Mouse (Mus musculus) natural killer cell, adult 2 months (primary cell): ENCODE data around the gene Vav3.
A peak's percentile ranks its signal among the peaks of the same experiment; 100 is the strongest.

Experiments used
- DNase-seq, 2 experiments: peaks; one replicate each; pipeline ENCODE4 v3.0.0; 2022; ENCODE audit warnings: low spot score in 2 of 2

The Vav3 gene

DNA sequence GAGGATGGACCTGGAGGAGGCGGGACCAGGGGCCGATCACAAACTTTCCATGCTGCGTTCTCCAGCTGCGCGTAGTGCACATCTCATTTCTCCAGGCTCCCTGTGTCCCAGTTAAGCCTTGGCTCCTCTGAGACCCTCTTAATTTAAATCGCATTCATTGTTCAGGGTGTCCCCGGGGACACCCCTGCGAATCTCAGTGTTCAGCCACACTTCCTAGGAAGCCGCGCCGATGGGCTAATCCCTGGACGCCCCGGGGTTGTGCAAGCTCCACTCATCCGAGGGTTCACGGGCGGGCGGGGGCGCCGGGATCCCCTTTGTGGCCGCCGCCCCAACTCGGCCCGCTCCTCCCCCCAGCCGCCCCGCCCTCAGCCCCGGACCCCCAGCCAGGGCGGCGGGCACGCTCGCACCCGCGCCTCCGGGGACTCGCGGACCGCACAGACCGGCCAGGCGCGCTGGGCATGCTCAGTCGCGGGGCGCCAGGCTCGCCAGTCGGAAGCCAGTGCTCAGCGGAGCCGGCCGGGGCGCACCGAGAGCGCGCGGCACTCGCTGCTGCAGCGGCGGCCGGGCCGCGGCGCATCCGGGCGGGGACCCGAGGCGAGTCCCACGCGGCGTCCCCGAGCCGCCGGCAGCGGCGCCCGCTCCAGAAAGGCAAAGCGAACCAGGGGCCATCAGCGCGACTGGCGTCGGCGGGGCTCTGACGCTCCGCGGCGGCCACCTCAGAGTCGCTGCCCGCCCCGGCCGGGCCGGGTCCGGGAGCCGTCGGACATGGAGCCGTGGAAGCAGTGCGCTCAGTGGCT is at the start of gene Vav3:
Gene Vav3, plus strand, starts transcription at position 380 of the 797 bp plus-strand sequence.
- DNase-seq, result peak; percentile 32 to 41

DNA sequence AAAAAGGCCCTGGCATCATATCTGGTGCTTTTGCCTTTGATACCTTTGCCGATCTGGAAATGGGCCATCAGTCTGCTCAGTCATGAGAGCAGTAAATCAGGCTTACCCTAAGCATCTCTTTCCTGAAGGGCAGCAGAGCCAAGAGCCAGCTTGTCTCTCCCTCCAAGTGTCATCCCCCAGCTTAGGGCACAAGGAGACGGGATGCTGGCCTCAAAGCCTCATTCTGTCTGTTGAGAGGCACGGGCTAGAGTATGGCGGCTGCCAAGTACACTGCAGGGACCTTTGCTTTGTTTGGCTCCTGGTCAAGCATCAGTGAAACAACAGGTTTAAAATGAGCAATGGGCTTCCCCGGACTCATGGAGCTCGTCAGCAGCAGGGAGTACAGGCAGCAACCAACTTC is 41.6 kb upstream of the Vav3 start:
- no peak for DNase-seq

DNA sequence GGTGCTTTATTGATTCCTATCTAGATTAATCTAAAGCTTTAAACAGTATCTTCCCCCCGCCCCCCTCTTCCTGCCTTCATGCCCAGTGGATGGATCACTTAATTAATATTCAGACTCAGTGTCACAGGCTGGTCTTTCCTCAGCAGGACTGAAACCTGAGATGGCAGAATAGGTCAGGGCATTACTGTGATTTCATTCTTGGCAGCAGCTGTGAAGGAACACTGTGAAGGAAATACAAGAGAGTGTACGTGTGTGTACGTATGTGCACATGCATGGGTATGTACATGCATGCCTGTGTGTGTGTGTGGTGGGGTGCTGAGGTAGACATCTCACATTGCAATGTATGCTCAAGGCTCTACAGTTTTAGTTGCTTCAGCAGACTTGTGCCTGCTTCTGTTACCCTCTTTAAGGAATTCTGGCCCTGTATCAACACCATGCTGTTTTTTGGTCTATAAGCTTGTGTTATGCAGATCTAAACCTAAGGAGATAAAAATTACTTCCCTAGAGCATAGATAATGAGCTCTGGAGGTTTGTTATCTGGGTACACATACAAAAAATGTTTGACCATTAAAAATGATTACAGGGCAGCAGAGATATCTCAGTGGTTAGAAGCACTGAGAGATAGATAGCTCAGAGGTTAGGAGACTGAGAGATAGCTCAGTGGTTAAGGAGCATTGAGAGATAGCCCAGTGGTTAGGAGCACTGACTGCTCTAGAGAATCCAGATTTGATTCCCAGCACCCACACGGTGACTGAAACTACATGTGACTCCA is 41.0 kb upstream of the Vav3 start:
- no peak for DNase-seq

DNA sequence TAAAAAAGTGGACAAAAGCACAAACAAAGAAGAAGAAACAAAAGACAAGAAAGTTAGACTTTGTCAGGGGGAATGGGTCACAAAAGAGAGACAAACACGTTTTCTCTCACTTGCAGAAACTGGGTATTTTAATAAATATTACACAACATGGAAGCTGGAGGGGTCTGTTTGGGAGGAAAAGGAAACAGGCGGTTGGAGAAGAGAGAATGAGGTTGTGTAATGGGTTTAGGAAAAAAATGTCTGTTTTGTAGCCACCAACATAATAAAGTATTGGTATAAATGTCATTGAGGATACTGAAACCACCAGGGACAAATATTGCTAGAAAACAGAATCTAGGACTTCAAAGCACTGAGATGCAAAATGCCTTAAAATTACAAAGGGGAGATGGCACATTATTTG is 38.4 kb upstream of the Vav3 start:
- DNase-seq, result no peak

DNA sequence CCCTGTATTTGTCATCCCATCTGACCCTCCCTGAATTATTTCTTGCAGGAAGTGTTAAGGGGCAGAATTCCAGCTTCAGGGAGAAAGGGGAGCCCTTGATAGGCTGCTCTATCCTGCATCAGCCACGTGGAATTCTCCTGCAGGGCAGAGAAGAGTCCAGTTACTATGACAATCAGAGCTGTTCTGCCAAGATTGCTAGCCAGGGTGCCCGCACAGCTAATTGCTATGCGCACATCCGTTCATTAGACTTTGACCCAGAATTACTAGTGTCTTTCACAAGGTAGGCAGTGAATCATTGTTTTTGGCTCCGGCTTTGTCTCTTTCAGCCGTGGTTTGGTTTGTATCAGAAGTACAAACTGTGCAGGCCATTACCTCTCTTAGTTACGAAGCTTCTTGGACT is 33.0 kb upstream of the Vav3 start:
- no peak for DNase-seq

DNA sequence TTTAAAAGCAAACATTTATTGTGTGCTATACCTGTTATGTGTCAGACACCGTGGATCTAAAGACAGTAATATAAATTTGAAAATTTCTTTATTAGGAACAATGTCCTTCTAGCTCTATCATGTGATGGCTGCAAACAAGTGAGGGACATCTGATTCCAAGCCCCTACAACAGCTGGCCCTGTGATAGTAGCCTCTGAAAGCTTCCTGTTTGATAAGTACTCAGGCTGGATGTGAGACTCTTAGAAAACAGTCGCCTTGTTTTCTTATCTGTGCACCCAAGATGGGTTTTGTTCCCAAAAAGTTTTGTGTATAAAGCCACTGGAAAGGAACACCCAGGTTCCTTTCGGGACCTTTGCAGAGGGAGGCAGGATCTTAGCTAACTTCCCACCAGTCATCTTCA is 32.0 kb upstream of the Vav3 start:
- no peak for DNase-seq

DNA sequence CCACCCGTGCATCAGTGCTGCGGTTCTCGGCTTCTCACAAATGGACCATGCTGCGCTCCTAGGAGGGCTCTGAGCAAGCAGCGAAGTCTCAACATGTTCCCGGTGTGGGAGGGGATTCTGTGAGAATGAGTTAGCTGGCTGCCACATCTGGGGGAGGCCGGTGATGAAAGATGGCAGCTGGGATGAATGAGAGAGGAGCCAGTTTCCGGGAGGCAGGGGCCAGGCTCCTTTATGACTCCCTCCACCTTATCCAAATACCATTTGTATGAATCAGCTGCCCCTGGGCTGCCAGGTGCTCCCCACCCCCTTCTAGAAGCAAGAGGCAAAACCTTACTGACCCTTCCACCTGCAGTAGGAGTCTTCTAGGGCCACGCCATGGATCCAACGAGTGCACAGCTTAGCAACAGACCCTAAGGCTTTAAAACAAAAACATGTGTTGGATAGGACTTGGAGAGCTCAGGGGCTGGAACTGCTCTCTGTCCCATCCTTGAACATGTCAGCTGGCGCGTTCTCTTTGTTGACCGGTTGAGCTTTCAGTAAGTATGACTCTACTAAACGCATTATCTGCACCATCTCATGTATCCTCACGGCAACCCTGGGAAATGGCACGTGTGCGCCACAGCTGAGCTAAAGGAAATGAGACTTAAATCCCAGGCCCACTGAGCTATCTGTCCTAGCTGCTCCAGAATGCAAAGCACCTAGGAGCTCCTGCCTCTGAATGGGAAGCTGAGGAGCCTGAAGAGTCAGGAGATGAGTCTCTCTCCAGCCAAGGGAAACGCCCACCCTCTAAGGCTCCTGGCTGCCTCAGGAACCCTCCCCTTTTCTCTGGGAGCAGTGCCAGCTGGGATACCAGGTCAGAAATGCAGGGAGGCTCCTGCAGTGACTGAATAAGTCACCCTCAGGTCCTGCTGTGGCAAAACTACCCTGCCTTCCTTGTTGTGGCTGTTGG is 30.9 kb upstream of the Vav3 start:
- DNase-seq, result no peak

DNA sequence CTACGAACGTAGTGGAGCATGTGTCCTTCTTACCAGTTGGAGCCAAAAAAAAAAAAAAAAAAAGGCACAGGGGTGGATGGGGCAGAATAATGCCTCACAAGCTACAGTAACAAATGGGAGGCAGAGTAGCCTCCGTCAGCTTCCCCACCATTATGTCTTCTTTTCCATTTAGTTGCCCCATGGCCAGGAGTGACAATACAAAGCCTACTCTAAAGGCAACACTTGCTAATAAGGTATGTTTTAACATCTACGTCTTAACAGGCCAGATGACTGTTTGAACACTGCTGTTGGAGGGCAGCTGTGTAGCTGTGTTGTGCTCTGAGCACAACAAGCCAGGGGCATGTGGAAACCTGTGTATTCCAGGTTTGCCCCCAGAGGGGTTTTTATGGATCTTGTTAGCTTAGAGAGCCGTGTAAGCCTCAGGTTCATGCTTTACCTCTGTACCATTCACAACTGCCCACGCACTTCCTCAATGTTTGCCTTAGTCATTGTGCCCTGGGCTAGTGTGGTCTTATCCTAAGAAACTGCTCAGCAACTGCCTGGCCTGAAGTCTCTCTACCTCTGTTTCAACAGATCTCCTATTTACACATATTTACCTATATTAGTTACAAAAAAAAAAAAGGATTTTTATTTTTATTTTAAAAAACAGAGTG is 29.2 kb upstream of the Vav3 start:
- DNase-seq, result no peak

DNA sequence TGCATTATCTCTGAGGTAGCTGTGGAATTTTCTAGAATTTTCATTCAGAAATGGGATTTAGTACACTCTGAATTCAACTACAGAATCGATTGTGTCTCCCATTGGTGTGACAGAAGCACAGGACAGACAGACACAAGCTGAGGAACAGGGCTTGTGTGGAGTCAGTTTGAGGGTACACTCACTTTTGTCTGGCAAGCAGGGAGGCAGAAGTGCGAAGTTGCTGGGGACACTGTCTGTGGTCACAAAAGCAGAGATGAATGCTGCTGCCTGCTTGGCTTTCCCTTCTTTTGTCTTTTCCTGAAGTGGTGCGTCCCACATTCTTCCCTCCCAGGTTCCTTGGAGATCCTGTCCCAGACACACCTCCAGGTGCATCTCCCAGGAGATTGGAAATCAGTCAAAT is 28.6 kb upstream of the Vav3 start:
- DNase-seq, result no peak

DNA sequence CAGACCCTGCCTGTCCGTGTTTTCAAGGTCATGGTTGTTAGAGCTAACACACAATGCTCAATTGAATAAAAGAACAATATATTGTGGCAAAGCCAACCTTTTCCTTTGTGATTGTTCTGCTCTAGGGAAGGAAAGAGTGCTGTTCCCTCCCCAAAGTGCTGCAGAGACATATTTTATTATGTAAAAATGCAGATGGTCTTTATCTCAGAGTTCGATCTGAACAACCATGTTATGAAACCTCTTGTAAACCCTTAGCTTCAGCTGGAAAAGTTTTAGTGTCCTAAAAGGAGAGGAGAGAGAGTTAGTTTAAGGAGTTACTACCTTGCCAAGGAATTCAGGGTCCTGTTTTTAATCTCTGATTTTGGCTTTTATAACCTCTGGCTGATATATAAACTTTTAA is 27.0 kb upstream of the Vav3 start:
- DNase-seq, result no peak

DNA sequence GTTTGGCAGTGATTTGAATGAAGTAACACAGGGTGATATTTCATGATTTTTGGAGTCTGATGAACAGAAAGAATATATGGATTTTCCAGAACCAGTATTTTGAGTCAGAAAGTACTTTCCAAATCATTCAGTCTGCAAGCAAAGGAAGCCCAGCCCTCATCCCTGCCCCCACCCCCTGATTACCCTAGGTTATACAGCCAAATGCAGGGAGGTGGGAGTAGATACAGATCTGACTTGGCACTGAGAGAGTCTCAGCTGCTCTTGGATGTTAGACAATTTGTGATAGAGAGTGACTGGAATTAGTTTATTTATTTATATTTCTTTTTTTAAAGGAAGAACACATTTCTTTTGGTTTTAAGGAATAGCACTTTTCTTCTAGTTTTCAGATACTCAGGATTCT is 18.2 kb upstream of the Vav3 start:
- no peak for DNase-seq

DNA sequence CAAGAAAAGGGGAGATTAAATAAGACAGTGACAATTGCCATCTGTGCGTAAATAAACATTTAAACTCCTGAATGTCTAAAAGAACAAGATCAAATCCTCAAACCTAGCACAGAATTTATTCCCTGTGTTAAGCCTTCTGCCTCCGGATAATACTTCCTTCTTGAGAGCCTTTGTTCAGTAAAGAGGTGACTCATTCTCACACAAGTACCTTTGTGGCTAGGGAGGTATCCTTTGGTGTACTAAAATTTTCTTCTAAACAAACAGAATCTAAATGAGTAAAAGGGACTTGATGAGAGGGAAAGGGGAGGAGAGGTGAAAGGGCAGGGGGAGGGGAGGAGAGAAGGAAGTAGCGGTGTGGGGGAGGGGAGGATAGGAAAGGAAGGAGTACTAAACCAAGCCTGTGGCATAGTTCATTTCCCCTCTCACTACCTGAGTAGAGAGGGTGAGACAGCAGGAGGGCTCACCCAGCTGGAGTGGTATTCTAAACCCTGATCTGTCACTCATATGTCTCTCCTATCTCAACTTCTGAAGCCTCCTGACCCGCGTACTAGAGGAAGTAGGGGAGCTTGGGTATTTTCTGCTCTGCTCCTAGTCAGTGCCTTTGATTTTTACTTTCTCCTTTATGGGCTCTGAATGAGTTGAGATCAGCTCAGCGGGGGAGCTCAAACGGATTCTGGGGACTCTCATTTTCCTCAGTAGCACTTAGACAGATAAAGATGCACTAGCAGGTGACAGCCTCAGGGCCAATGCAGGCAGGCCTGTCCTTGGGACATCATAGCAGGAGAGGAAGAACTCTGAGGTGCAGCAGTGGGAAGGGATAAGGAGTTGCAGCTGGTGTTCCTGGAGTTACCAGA is 16.8 kb upstream of the Vav3 start:
- DNase-seq, result peak in 1 of 2 experiments; percentile 7

DNA sequence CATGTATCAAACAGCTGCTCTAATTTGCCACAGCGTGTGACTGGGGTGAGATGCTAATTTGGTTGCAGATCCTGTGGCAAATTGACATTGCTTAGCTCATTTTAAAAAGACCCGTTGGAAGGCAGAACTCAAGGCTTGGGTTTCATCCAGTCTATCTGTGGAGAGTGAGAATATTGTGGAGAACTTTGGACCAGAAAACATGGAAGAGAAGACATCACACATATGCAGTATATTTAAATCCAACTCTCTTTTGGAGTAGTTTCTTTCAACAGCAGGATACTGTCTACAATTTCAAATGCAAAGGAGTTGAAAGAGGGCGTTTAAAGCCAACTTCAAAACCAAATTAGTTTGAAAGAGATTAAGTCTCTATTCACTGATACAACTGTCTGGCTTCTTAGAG is 13.3 kb upstream of the Vav3 start:
- DNase-seq, result no peak

DNA sequence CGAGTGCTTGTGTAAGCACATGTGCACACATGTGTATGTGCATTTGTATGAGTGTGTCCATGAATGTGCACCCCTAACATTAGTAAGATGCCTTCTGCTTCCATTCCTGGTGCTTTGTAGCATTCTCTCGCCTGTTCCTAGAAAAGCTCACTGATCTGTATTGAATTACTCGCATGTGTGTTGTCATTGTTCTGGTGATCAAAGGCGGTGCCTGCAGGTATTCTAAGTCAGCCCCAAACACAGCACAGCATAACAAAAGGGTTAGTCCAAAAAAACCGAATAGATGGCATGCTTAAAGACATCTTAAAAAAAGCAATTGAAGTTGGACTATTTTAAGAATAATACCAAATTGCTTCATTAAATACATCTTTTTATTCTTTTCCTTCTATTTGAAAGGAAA is 7.7 kb upstream of the Vav3 start:
- DNase-seq, result no peak

DNA sequence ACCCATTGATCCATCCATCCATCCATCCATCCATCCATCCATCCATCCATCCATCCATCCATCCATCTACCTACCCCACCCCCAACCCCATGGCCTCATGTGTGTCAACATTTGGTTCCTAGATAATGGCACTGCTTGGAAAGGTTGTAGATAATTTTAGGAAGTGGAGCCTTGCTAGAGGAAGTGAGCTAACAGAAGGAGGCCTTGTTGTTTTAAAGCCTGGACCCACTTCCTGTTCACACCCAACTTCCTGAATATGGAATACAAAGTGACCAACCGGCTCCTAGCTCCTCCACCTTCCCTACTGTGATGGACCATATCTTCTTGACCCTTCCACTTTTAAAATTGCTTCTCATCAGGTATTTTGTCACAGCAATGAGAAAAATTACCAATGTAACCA is 5.0 kb upstream of the Vav3 start:
- DNase-seq, result no peak

DNA sequence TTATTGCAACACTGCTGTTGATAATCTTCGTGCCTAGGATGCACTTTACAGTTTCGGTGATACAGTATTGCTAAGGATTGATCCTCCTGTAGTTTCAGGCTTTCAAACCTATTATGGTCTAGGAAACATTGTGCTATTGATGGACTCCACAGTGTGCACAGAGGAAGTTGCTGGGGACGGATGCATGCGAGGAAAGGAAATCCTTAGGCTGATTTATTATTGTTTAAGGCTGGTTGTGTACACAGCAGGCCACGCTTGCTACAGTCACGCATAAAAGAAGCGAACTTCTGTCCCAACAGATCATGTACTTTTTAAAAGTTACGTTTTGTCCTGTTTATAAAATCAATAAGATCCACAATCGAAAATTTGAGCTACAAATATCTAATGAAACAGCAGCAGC is 1.2 kb upstream of the Vav3 start:
- DNase-seq, result no peak

DNA sequence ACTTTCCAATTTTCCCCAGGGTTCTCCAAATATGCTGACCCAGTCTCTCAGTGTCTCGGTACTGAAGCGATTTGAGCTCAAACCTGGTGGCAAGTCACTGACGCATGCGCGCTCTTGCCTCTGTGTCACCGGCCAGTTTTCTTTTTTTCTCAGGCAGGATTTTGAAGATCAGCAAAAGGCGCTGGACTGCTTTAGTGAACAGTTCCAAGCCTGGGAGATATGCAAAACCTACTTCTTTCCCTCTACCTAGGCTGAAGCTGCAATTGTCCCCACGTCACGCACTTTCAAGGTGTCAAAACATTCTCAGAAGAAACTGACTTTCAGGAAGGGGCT is 546 bp upstream of the Vav3 start:
- peak; percentile 48 to 57 for DNase-seq

DNA sequence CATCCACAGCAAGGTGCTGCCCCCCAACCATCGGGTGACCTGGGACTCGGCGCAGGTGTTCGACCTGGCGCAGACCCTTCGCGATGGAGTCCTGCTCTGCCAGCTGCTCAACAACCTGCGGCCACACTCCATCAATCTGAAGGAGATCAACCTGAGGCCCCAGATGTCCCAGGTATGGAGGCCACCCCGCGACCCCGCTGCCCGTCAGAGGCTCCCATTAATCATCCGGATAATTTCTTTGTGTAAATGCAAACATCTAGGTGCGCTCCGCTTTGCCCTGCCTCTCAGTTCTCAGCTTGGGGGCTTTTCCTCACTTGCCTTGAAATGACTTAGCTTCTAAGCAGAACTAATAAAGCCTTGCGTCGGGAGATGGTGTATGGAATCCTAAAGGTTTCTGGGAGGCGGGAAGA is 623 bp downstream of the Vav3 start:
- DNase-seq, result no peak

DNA sequence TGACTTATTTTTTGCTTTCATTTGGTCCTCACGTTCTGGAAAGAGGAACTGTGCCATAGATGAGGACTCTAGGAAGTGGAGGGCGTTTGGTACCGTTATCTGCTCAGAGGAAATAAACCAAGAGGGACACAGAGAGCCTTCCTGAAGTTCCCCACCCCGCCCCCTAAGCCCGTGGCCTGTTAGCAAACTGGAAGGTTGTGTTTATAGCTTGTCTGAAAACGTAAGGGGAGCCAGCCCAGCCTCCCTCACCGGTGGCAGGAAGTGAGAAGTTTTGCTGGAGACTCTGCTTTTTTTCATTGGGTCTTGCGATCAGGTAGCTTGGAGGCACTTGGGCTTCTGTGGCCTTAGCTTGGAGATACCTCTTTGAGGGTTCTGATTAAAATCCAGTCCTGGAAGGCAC is 1.2 kb downstream of the Vav3 start:
- DNase-seq, result peak; percentile 38 to 52

DNA sequence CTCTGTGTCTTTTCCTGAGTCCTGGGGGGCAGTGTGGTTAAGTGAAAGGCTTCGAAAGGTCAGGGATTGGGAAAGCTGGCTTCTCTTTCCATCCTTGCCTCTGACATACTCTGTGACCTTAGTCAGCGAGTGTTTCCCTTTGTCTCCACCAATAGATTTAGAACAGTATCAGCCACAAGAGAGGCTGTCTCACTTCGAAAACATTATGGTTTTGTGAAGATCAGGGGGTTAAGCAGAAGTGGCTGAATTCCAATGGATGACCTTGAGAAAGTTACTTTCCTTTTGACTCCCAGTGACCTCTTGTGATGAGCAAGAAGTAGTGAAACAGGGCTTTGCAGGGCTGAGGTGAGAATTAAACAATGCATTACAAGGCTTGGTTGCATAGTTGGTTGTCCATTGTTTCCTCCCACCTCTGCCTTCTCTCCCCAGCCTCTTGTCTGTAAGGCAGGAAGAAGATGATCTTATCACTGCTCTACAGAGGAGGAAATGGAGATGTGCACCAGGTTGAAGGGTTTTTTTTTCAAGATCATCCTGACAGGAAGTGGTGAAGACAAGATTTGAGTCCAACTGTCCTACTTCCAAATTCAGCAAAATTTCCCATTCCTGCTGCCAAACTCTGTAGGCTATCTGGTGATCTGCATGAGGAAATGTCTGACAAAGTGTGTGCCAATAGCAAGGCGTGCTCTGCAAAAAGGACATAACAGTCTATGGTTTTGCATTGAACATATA is 11.7 kb downstream of the Vav3 start:
- DNase-seq, result no peak
